Mouse (Mus musculus): ENCODE results near the gene Itgb4.

DNA sequence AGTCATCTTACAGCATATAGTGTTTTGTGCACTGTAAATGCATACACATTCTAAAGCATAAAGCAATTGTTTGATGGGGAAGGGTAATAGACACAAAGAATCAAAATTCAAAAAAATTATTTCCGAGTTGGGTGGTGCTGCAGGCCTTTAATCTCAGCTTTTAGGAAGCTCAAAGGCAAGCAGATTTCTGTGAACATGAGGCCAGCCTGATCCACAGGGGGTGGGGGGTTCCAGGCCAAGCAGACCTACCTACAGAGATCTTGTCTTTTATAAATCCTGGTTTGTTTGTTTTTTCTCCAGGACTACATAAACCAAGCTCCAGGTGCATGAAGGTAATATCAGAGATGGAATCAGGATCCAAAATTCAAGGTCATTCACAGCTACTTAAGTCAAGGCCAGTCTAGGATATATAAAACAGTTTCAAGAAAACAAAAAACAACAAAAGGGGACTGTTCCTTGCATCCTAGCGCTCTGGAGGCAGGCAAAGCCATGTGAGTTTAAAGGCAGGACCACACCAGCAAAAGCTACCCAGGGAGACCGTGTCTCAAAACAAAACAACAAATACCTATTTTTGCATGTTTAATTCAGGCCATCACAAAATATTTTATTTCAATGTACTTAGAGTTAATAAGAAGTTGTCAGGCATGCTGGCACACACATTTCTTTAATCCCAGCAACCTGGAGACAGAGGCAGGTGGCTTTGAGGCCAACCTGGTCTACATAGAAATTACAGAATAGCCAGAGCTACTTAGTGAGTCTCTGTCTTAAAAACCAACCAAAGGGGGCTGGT is 50.7 kb downstream of the Itgb4 start:
- TF ChIP-seq CTCF (IDR thresholded peaks at IDR 0.05; ENCODE audit: low read depth), result no peak
- no peak for TF ChIP-seq EP300 (optimal IDR thresholded peaks at IDR 0.05)
